Mouse (Mus musculus) testis, adult 2 months (tissue): ENCODE measurements around the gene Actn2.

Source experiments
- CTCF ChIP-seq: fragments of 200-500 bp; IDR thresholded peaks from 2 replicates; pipeline ENCODE4 v1.5.1; 2012; ENCODE audit warnings: low read depth, mild to moderate bottlenecking, inconsistent platforms, low read length, moderate library complexity; ENCODE audit not compliant: control insufficient read depth, insufficient read depth, insufficient replicate concordance
- POLR2A ChIP-seq: fragments of 200-500 bp; IDR thresholded peaks from 2 replicates; pipeline ENCODE4 v1.6.1; 2012; ENCODE audit warnings: low read depth, mild to moderate bottlenecking, inconsistent platforms, low read length, moderate library complexity; ENCODE audit not compliant: control insufficient read depth

GRCm38 (mm10) chr13:12263996-12264395 lies 76.6 kb downstream of the Actn2 start:
- TF ChIP-seq CTCF (no peak), POLR2A (no peak)
